Mouse (Mus musculus) hindbrain, postnatal 0 days (tissue): ENCODE results near the gene Znrd1. TPM values are rescaled to one million over a fixed set of nuclear protein-coding genes. Genes with fewer than 3 reads are reported as not detected.

ENCODE experiments used
- ATAC-seq: fragments of 200-750 bp; cut with Nextera tagmentation; 2 replicates; pipeline ENCODE4 v1.8.0; 2017; ENCODE audit warnings: mild to moderate bottlenecking, moderate TSS enrichment, moderate library complexity
- DNase-seq: peaks from one replicate; pipeline ENCODE4 v3.0.0-alpha.2; 2015; ENCODE audit warnings: low spot score
- H3K27ac ChIP-seq: fragments of 300-500 bp; sonication (generic); 2 replicates; pipeline ENCODE4 v1.5.1; 2014; ENCODE audit warnings: mild to moderate bottlenecking
- H3K27me3 ChIP-seq: fragments of 300-500 bp; sonication (generic); 2 replicates; pipeline ENCODE4 v1.6.1; 2014; ENCODE audit warnings: low read length, mixed read lengths; ENCODE audit not compliant: insufficient read depth
- H3K36me3 ChIP-seq: fragments of 300-500 bp; sonication (generic); 2 replicates; pipeline ENCODE4 v1.6.1; 2014; ENCODE audit warnings: low read length, mixed read lengths; ENCODE audit not compliant: insufficient read depth
- H3K4me1 ChIP-seq: fragments of 300-500 bp; sonication (generic); 2 replicates; pipeline ENCODE4 v1.6.1; 2014; ENCODE audit warnings: antibody characterized with exemption, low read length, mixed read lengths; ENCODE audit not compliant: insufficient read depth
- H3K4me2 ChIP-seq: fragments of 300-500 bp; sonication (generic); 2 replicates; pipeline ENCODE4 v1.6.1; 2014; ENCODE audit warnings: low read depth, mild to moderate bottlenecking, low read length, moderate library complexity, mixed read lengths
- H3K4me3 ChIP-seq: fragments of 300-500 bp; sonication (generic); 2 replicates; pipeline ENCODE4 v1.5.1; 2014; ENCODE audit warnings: low read length
- H3K9ac ChIP-seq: fragments of 300-500 bp; sonication (generic); replicated peaks from 2 replicates; pipeline ENCODE4 v1.6.1; 2014; ENCODE audit warnings: mild to moderate bottlenecking, low read length, moderate library complexity, mixed read lengths
- H3K9me3 ChIP-seq: fragments of 300-500 bp; sonication (generic); 2 replicates; pipeline ENCODE4 v1.6.1; 2016; ENCODE audit warnings: low read length, mixed read lengths
- CTCF ChIP-seq: IDR thresholded peaks from 2 replicates; pipeline ENCODE4 v1.5.1; 2016; ENCODE audit warnings: antibody characterized with exemption, control low read depth, low read depth
- WGBS: fragments of 180-500 bp; shearing (Covaris S2); extraction: QIAGEN DNeasy Blood & Tissue Kit; methylation state at CpG from one replicate; pipeline ENCODE4 v1.1.7; 2014; 5-methylcytosine and 5-hydroxymethylcytosine counted together
- polyA plus RNA-seq: library from polyadenylated mRNA; unstranded; fragments of >200 nt; fragmentation: Nextera tagmentation; extraction: Ambion mirVana; gene quantifications from 2 replicates; pipeline ENCODE4 v1.2.1, GENCODE M21; 2015
- total RNA-seq: library from RNA; depleted of rRNA; stranded (reverse); fragments of >200 nt; gene quantifications from 2 replicates; pipeline ENCODE4 v1.2.3, GENCODE M21; 2014

Gene Znrd1
- total and polyA plus RNA-seq, 2 experiments from 2014 or later = 45.0 to 49.3 TPM

- Histone ChIP-seq H3K9ac (peak within 1 kb of the TSS; percentile 71), H3K27me3 (no peaks in the 10 kb centered on the region), H3K4me1 (peaks cover 9% of the 10 kb centered on the region), H3K36me3 (peaks cover 5% of the 10 kb centered on the region), H3K4me3 (peak within 1 kb of the TSS; percentile 76), H3K27ac (peak within 1 kb of the TSS; percentile 85), H3K9me3 (no peaks in the 10 kb centered on the region), H3K4me2 (peak within 1 kb of the TSS; percentile 86)
- peak; percentile 99 for DNase-seq
- peak; percentile 98 for ATAC-seq
- no peak for TF ChIP-seq CTCF
- 2% methylated on average over 36 of the region's 36 CpGs for WGBS
Measured at GRCm38 (mm10) chr17:36950981-36951947, 7.1 kb downstream of the Znrd1 start, which contains the start of gene Ppp1r11. TSS of gene Ppp1r11 (minus strand) at chr17:36951741.

- H3K9me3 ChIP-seq = no peaks in the 10 kb centered on the region
- no peak for DNase-seq
- no peak for ATAC-seq
- H3K36me3 ChIP-seq = peaks cover 5% of the 10 kb centered on the region
- WGBS = 94% methylated on average over 8 of the region's 8 CpGs
- H3K4me1 ChIP-seq = peaks cover 10% of the 10 kb centered on the region
- no peaks in the 10 kb centered on the region for H3K27me3 ChIP-seq
- no peak overlapping the region for H3K4me2 ChIP-seq
- H3K4me3 ChIP-seq = no peak overlapping the region
- no peak overlapping the region for H3K27ac ChIP-seq
- no peak overlapping the region for H3K9ac ChIP-seq
- TF ChIP-seq CTCF = no peak
Measured at GRCm38 (mm10) chr17:36949265-36949664, 9.1 kb downstream of the Znrd1 start.

- Histone ChIP-seq H3K27ac (no peak overlapping the region), H3K9ac (no peak overlapping the region), H3K4me1 (peaks cover 11% of the 10 kb centered on the region), H3K27me3 (no peaks in the 10 kb centered on the region), H3K4me3 (no peak overlapping the region), H3K36me3 (peaks cover 5% of the 10 kb centered on the region), H3K4me2 (no peak overlapping the region), H3K9me3 (no peaks in the 10 kb centered on the region)
- DNase-seq (no peak), ATAC-seq (no peak)
- WGBS = 69% methylated on average over 1 of the region's 1 CpGs
- TF ChIP-seq CTCF = no peak
Measured at GRCm38 (mm10) chr17:36948286-36948685, 10.1 kb downstream of the Znrd1 start.

GRCm38 (mm10) chr17:36947051-36947819 is 11.1 kb downstream of the Znrd1 start:
- Histone ChIP-seq H3K4me1 (peaks cover 19% of the 10 kb centered on the region), H3K9ac (peak overlapping the region; percentile 74), H3K4me3 (peak overlapping the region; percentile 44), H3K9me3 (no peaks in the 10 kb centered on the region), H3K36me3 (peaks cover 5% of the 10 kb centered on the region), H3K27ac (peak overlapping the region; percentile 78), H3K4me2 (peak overlapping the region; percentile 92), H3K27me3 (peaks cover 6% of the 10 kb centered on the region; the same call in 1 of the 2 replicates)
- DNase-seq = peak; percentile 79
- WGBS = 1% methylated on average over 62 of the region's 62 CpGs
- peak; percentile 50 for TF ChIP-seq CTCF
- ATAC-seq = peak; percentile 65

- Histone ChIP-seq H3K9ac (no peak overlapping the region), H3K27me3 (peaks cover 6% of the 10 kb centered on the region; the same call in 1 of the 2 replicates), H3K4me1 (peaks cover 19% of the 10 kb centered on the region), H3K4me3 (no peak overlapping the region), H3K4me2 (no peak overlapping the region), H3K27ac (no peak overlapping the region), H3K36me3 (peaks cover 5% of the 10 kb centered on the region), H3K9me3 (no peaks in the 10 kb centered on the region)
- peak; percentile 23 for DNase-seq
- TF ChIP-seq CTCF = peak; percentile 38
- 35% methylated on average over 9 of the region's 9 CpGs for WGBS
- ATAC-seq = no peak
Measured at GRCm38 (mm10) chr17:36944121-36944775, 14.1 kb downstream of the Znrd1 start.

GRCm38 (mm10) chr17:36943691-36944090 is 14.7 kb downstream of the Znrd1 start:
- WGBS = 31% methylated on average over 5 of the region's 5 CpGs

More at GRCm38 (mm10) chr17:36943691-36944090, 14.7 kb downstream of the Znrd1 start:
- Histone ChIP-seq H3K27me3 (peaks cover 6% of the 10 kb centered on the region; the same call in 1 of the 2 replicates), H3K9ac (no peak overlapping the region; the same call in 1 of the 2 replicates), H3K4me3 (peak overlapping the region; percentile 39), H3K36me3 (no peaks in the 10 kb centered on the region), H3K27ac (no peak overlapping the region), H3K4me1 (peaks cover 19% of the 10 kb centered on the region), H3K4me2 (peak overlapping the region; percentile 67), H3K9me3 (no peaks in the 10 kb centered on the region)
- DNase-seq = no peak
- no peak for ATAC-seq
- no peak for TF ChIP-seq CTCF
